Mouse (Mus musculus) embryonic fibroblast, embryonic 13.5 days (primary cell): ENCODE results near the gene Rb1. TPM values are rescaled to one million over a fixed set of nuclear protein-coding genes. Genes with fewer than 3 reads are reported as not detected.

ENCODE experiments used
- H3K27ac ChIP-seq: 2 replicates; pipeline ENCODE4 v1.5.1; 2012; ENCODE audit warnings: low read length, control low read depth, inconsistent platforms; ENCODE audit not compliant: insufficient read depth
- H3K4me1 ChIP-seq: 2 replicates; pipeline ENCODE4 v1.6.1; 2011; ENCODE audit warnings: low read length; ENCODE audit not compliant: control insufficient read depth, insufficient read depth
- H3K4me3 ChIP-seq: 2 replicates; pipeline ENCODE4 v1.5.1; 2011; ENCODE audit warnings: mild to moderate bottlenecking, control low read depth, low read length; ENCODE audit not compliant: insufficient read depth
- CTCF ChIP-seq: IDR thresholded peaks from 2 replicates; pipeline ENCODE4 v1.5.1; 2011; ENCODE audit warnings: mild to moderate bottlenecking, control low read depth, low read length, moderate library complexity, borderline replicate concordance; ENCODE audit not compliant: insufficient read depth
- POLR2A ChIP-seq: IDR thresholded peaks from 2 replicates; pipeline ENCODE4 v1.6.1; 2011; ENCODE audit warnings: low read depth, mild to moderate bottlenecking, control low read depth, low read length, moderate library complexity
- polyA plus RNA-seq: library from polyadenylated mRNA; stranded (reverse); fragments of >200 nt; gene quantifications from 2 replicates; pipeline ENCODE4 v1.2.4, GENCODE M21; 2011; ENCODE audit warnings: low read depth; ENCODE audit not compliant: missing spikeins, insufficient read length

Rb1 gene
- polyA plus RNA-seq, 1 experiment, result 16.0 TPM

DNA sequence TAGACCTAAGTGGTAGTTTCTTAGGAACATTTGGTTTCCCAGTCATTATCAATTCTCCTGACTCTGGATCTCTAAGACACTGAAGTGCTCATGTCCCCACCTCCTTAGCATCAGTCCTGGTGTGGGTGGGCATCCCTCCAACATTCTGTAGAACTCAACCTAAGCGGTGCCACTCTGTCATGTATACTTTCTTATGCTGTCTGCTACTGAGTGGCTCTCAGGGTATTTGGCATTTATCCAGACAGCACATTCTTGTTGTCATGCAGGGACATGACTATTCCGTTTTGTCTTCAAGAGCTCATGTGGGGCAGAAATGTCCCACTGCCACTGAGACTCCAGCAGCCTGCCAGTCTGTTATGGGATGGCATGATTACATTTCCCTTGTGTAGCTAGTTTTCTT, 144.5 kb downstream of the Rb1 start:
- Histone ChIP-seq H3K27ac (no peak overlapping the region), H3K4me3 (no peak overlapping the region), H3K4me1 (no peaks in the 10 kb centered on the region)
- TF ChIP-seq CTCF (no peak), POLR2A (no peak)

DNA sequence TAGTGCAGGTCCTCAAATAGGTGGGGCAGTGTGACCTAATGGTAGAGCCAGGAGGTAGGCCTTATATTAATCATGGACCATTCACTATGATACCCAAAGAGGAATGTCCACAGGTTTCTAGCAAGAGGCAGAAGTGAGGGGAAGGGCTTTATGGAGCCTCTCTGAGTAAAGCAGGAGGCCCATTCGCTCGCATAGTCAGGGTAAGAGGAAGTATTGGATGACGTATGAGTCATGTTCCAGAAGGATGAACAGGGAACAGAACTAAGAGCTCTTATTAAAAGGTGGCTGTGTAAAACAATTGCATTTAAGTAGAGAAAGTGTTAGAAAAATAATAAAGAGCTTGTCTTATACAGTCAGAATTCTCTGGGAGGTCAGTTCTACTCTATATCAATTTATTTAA, 145.0 kb downstream of the Rb1 start:
- no peak for TF ChIP-seq POLR2A
- TF ChIP-seq CTCF, result no peak
- Histone ChIP-seq H3K4me1 (no peaks in the 10 kb centered on the region), H3K4me3 (no peak overlapping the region), H3K27ac (no peak overlapping the region)

- no peak for TF ChIP-seq CTCF
- no peak for TF ChIP-seq POLR2A
- no peak overlapping the region for H3K27ac ChIP-seq
- H3K4me1 ChIP-seq, result no peaks in the 10 kb centered on the region
- no peak overlapping the region for H3K4me3 ChIP-seq
These were observed 146.4 kb downstream of the Rb1 start for GRCm38 (mm10) chr14:73179221-73179681.

GRCm38 (mm10) chr14:73177961-73178360, 147.7 kb downstream of the Rb1 start:
- no peak overlapping the region for H3K27ac ChIP-seq
- H3K4me3 ChIP-seq, result no peak overlapping the region
- no peak for TF ChIP-seq POLR2A
- TF ChIP-seq CTCF, result no peak
- no peaks in the 10 kb centered on the region for H3K4me1 ChIP-seq

DNA sequence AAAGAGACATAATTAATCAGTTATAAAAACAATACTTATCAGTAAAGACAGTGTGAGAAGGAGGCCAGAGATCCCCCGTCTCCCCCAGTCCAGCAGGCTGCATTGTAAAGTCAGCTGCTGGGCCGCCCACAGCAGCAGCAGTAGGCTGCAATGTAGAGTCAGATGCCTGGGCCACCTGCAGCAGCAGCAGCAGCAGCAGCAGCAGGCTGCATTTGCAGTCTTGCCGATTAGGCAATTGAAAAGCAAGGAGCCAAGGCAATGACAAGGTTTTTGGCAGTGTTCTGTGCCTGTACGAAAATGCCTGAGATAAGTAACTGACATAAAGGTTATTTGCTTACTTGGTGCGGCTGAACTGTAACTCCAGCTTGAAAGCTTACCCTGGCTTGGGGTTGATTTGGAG, 149.4 kb downstream of the Rb1 start:
- Histone ChIP-seq H3K27ac (no peak overlapping the region), H3K4me3 (no peak overlapping the region), H3K4me1 (no peaks in the 10 kb centered on the region)
- no peak for TF ChIP-seq POLR2A
- no peak for TF ChIP-seq CTCF

- Histone ChIP-seq H3K4me1 (no peaks in the 10 kb centered on the region), H3K27ac (no peak overlapping the region)
- TF ChIP-seq CTCF (no peak), POLR2A (no peak)
These were observed 149.8 kb downstream of the Rb1 start for GRCm38 (mm10) chr14:73175814-73176213.

DNA sequence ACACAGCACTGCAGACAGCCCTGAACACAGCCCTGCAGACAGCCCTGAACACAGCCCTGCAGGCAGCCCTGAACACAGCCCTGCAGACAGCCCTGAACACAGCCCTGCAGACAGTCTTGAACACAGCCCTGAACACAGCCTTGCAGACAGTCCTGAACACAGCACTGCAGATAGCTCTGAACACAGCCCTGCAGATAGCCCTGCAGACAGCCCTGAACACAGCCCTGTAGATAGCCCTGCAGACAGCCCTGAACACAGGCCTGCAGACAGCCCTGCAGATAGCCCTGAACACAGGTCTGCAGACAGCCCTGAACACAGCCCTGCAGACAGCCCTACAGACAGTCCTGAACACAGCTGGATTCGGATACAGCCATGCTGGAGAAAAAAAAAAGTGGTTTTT, 150.6 kb downstream of the Rb1 start:
- no peaks in the 10 kb centered on the region for H3K4me1 ChIP-seq
- no peak overlapping the region for H3K4me3 ChIP-seq
- TF ChIP-seq CTCF (no peak), POLR2A (no peak)
- H3K27ac ChIP-seq, result no peak overlapping the region

More at GRCm38 (mm10) chr14:73175814-73176213, 149.8 kb downstream of the Rb1 start:
- no peak overlapping the region for H3K4me3 ChIP-seq

- no peaks in the 10 kb centered on the region for H3K4me1 ChIP-seq
- no peak overlapping the region for H3K4me3 ChIP-seq
- no peak overlapping the region for H3K27ac ChIP-seq
- TF ChIP-seq CTCF (no peak), POLR2A (no peak)
These were observed 151.3 kb downstream of the Rb1 start for GRCm38 (mm10) chr14:73174091-73174995.

GRCm38 (mm10) chr14:73173662-73174061, 152.0 kb downstream of the Rb1 start:
- Histone ChIP-seq H3K27ac (no peak overlapping the region), H3K4me1 (no peaks in the 10 kb centered on the region), H3K4me3 (no peak overlapping the region)
- TF ChIP-seq CTCF (no peak), POLR2A (no peak)

GRCm38 (mm10) chr14:73172196-73173011, 153.2 kb downstream of the Rb1 start:
- TF ChIP-seq CTCF (no peak), POLR2A (no peak)
- Histone ChIP-seq H3K27ac (no peak overlapping the region), H3K4me1 (no peaks in the 10 kb centered on the region), H3K4me3 (no peak overlapping the region)
